Mouse (Mus musculus) MEL (cell line): ENCODE data around the gene Pdgfc. TPM values are rescaled to one million over a fixed set of nuclear protein-coding genes. Genes with fewer than 3 reads are reported as not detected.

ENCODE experiments used
- DNase-seq: peaks from one replicate; pipeline ENCODE4 v3.0.0; 2011; ENCODE audit warnings: low read depth, low spot score
- H3K27ac ChIP-seq: 2 replicates; pipeline ENCODE4 v1.5.1; 2012; ENCODE audit warnings: low read depth, mild to moderate bottlenecking, control low read depth, low read length, moderate library complexity; ENCODE audit not compliant: control insufficient read depth
- H3K27me3 ChIP-seq, 2 experiments: fragments of 150-350 bp in 1 of 2; sonication (generic) in 1 of 2; 2 replicates each; pipeline ENCODE4 v1.6.1; 2012; ENCODE audit warnings: low read length in 2 of 2, mild to moderate bottlenecking in 2 of 2, improper control_type of control experiment in 1 of 2, moderate library complexity in 1 of 2; ENCODE audit not compliant: insufficient read depth in 2 of 2, control insufficient read depth in 1 of 2
- H3K36me3 ChIP-seq, 2 experiments: 2 replicates each; pipeline ENCODE4 v1.6.1; 2012 to 2014; ENCODE audit warnings: low read length in 2 of 2, improper control_type of control experiment in 1 of 2, inconsistent platforms in 1 of 2, mild to moderate bottlenecking in 1 of 2; ENCODE audit not compliant: insufficient read depth in 2 of 2, control insufficient read depth in 1 of 2
- H3K4me1 ChIP-seq, 2 experiments: fragments of 150-350 bp in 1 of 2; sonication (generic) in 1 of 2; 2 replicates each; pipeline ENCODE4 v1.6.1; 2012; ENCODE audit warnings: low read length in 2 of 2, improper control_type of control experiment in 1 of 2, mild to moderate bottlenecking in 1 of 2; ENCODE audit not compliant: insufficient read depth in 2 of 2, control insufficient read depth in 1 of 2
- H3K4me3 ChIP-seq, 2 experiments: fragments of 150-350 bp in 1 of 2; sonication (generic) in 1 of 2; 2 replicates each; pipeline ENCODE4 v1.5.1; 2012; ENCODE audit warnings: low read depth in 2 of 2, low read length in 2 of 2, mild to moderate bottlenecking in 2 of 2, moderate library complexity in 2 of 2, control low read depth in 1 of 2, improper control_type of control experiment in 1 of 2; ENCODE audit not compliant: control insufficient read depth in 1 of 2, insufficient read depth in 1 of 2
- H3K79me2 ChIP-seq: 2 replicates; pipeline ENCODE4 v1.6.1; 2012; ENCODE audit warnings: mild to moderate bottlenecking, low read length, moderate library complexity; ENCODE audit not compliant: control insufficient read depth, poor library complexity, insufficient read depth
- H3K9ac ChIP-seq: 2 replicates; pipeline ENCODE4 v1.6.1; 2012; ENCODE audit warnings: low read depth, mild to moderate bottlenecking, control low read depth, low read length, moderate library complexity; ENCODE audit not compliant: control insufficient read depth, poor library complexity, severe bottlenecking
- H3K9me3 ChIP-seq: fragments of 150-350 bp; sonication (generic); replicated peaks from 2 replicates; pipeline ENCODE4 v1.6.1; 2012; ENCODE audit warnings: mild to moderate bottlenecking, low read length, improper control_type of control experiment, moderate library complexity; ENCODE audit not compliant: insufficient read depth
- BHLHE40 ChIP-seq: IDR thresholded peaks from 2 replicates; pipeline ENCODE4 v1.6.1; 2012; ENCODE audit warnings: low read depth, mild to moderate bottlenecking, inconsistent platforms, low read length, improper control_type of control experiment, borderline replicate concordance
- CHD1 ChIP-seq: IDR thresholded peaks from 2 replicates; pipeline ENCODE4 v1.6.1; 2012; ENCODE audit warnings: low read depth, mild to moderate bottlenecking, inconsistent platforms, low read length, improper control_type of control experiment
- CHD2 ChIP-seq: IDR thresholded peaks from 2 replicates; pipeline ENCODE4 v1.6.1; 2011; ENCODE audit warnings: low read length, improper control_type of control experiment
- E2F4 ChIP-seq: IDR thresholded peaks from 2 replicates; pipeline ENCODE4 v1.6.1; 2011; ENCODE audit warnings: low read depth, low read length, improper control_type of control experiment, borderline replicate concordance
- ELF1 ChIP-seq: IDR thresholded peaks from 2 replicates; pipeline ENCODE4 v1.6.1; 2014; ENCODE audit warnings: low read depth, mild to moderate bottlenecking, inconsistent platforms, low read length, improper control_type of control experiment, moderate library complexity
- EP300 ChIP-seq, 2 experiments: IDR thresholded peaks; 2 replicates each; pipeline ENCODE4 v1.6.1; 2011; ENCODE audit warnings: improper control_type of control experiment in 2 of 2, low read length in 2 of 2, low read depth in 1 of 2, mild to moderate bottlenecking in 1 of 2
- ETS1 ChIP-seq: IDR thresholded peaks from 2 replicates; pipeline ENCODE4 v1.6.1; 2012; ENCODE audit warnings: low read depth, mild to moderate bottlenecking, inconsistent platforms, low read length, improper control_type of control experiment, moderate library complexity
- GABPA ChIP-seq: IDR thresholded peaks from 2 replicates; pipeline ENCODE4 v1.6.1; 2012; ENCODE audit warnings: low read depth, mild to moderate bottlenecking, inconsistent platforms, low read length, improper control_type of control experiment, moderate library complexity
- GATA1 ChIP-seq: IDR thresholded peaks from 2 replicates; pipeline ENCODE4 v1.6.1; 2011; ENCODE audit warnings: low read depth, low read length, improper control_type of control experiment
- JUND ChIP-seq: IDR thresholded peaks from 2 replicates; pipeline ENCODE4 v1.6.1; 2011; ENCODE audit warnings: low read depth, mild to moderate bottlenecking, improper control_type of control experiment, low read length
- MAFK ChIP-seq: IDR thresholded peaks from 2 replicates; pipeline ENCODE4 v1.6.1; 2011; ENCODE audit warnings: low read depth, mild to moderate bottlenecking, low read length, improper control_type of control experiment, borderline replicate concordance
- MAX ChIP-seq: IDR thresholded peaks from 2 replicates; pipeline ENCODE4 v1.6.1; 2011; ENCODE audit warnings: low read length, improper control_type of control experiment
- MEF2A ChIP-seq: IDR thresholded peaks from 2 replicates; pipeline ENCODE4 v1.6.1; 2014; ENCODE audit warnings: low read depth, mild to moderate bottlenecking, inconsistent platforms, low read length, improper control_type of control experiment; ENCODE audit not compliant: poor library complexity, insufficient replicate concordance, severe bottlenecking; ENCODE audit errors: extremely low read depth
- MXI1 ChIP-seq: IDR thresholded peaks from 2 replicates; pipeline ENCODE4 v1.6.1; 2011; ENCODE audit warnings: mild to moderate bottlenecking, low read depth, low read length, improper control_type of control experiment
- NRF1 ChIP-seq: IDR thresholded peaks from 2 replicates; pipeline ENCODE4 v1.6.1; 2014; ENCODE audit warnings: low read depth, mild to moderate bottlenecking, inconsistent platforms, low read length, improper control_type of control experiment, moderate library complexity; ENCODE audit not compliant: poor library complexity, insufficient read depth, severe bottlenecking
- POLR2AphosphoS2 ChIP-seq: IDR thresholded peaks from 2 replicates; pipeline ENCODE4 v1.6.1; 2011; ENCODE audit warnings: low read length, improper control_type of control experiment
- POLR2AphosphoS5 ChIP-seq: IDR thresholded peaks from 2 replicates; pipeline ENCODE4 v1.6.1; 2012; ENCODE audit warnings: low read depth, borderline replicate concordance, mild to moderate bottlenecking, inconsistent platforms, low read length, moderate library complexity, mixed read lengths
- RAD21 ChIP-seq: IDR thresholded peaks from 2 replicates; pipeline ENCODE4 v1.6.1; 2011; ENCODE audit warnings: mild to moderate bottlenecking, low read depth, low read length, improper control_type of control experiment
- SIN3A ChIP-seq: IDR thresholded peaks from 2 replicates; pipeline ENCODE4 v1.6.1; 2012; ENCODE audit warnings: low read length, improper control_type of control experiment, inconsistent platforms
- SMC3 ChIP-seq: IDR thresholded peaks from 2 replicates; pipeline ENCODE4 v1.6.1; 2011; ENCODE audit warnings: low read depth, low read length, improper control_type of control experiment
- TAL1 ChIP-seq: IDR thresholded peaks from 2 replicates; pipeline ENCODE4 v1.6.1; 2012; ENCODE audit warnings: mild to moderate bottlenecking, inconsistent platforms, low read length, moderate library complexity, mixed read lengths
- TBP ChIP-seq: IDR thresholded peaks from 2 replicates; pipeline ENCODE4 v1.8.0; 2011; ENCODE audit warnings: low read depth, low read length, improper control_type of control experiment
- UBTF ChIP-seq: IDR thresholded peaks from 2 replicates; pipeline ENCODE4 v1.6.1; 2012; ENCODE audit warnings: low read depth, mild to moderate bottlenecking, inconsistent platforms, low read length, improper control_type of control experiment, moderate library complexity, borderline replicate concordance; ENCODE audit not compliant: insufficient read depth
- ZC3H11A ChIP-seq: IDR thresholded peaks from 2 replicates; pipeline ENCODE4 v1.6.1; 2012; ENCODE audit warnings: low read depth, mild to moderate bottlenecking, inconsistent platforms, low read length, improper control_type of control experiment
- ZMIZ1 ChIP-seq: IDR thresholded peaks from 2 replicates; pipeline ENCODE4 v1.6.1; 2012; ENCODE audit warnings: low read depth, mild to moderate bottlenecking, inconsistent platforms, low read length, improper control_type of control experiment, moderate library complexity
- ZNF384 ChIP-seq: IDR thresholded peaks from 2 replicates; pipeline ENCODE4 v1.6.1; 2012; ENCODE audit warnings: low read depth, mild to moderate bottlenecking, inconsistent platforms, low read length, improper control_type of control experiment
- polyA plus RNA-seq, 2 experiments: library from polyadenylated mRNA; stranded (reverse) in 1 of 2; unstranded in 1 of 2; fragments of >175 nt in 1 of 2; fragments of >200 nt in 1 of 2; gene quantifications; 2 replicates each; pipeline versions ENCODE4 v1.2.1 to v1.2.4; 2012; ENCODE audit warnings: low replicate concordance in 2 of 2, low read depth in 1 of 2; ENCODE audit not compliant: insufficient read length in 2 of 2, insufficient read depth in 1 of 2, missing spikeins in 1 of 2
- total RNA-seq: library from RNA; depleted of rRNA; stranded (reverse); fragments of 300-350 nt; gene quantifications from 2 replicates; pipeline ENCODE4 v1.2.3, GENCODE M21; 2012

Pdgfc gene
- total and polyA plus RNA-seq, 3 experiments, result not detected

DNA sequence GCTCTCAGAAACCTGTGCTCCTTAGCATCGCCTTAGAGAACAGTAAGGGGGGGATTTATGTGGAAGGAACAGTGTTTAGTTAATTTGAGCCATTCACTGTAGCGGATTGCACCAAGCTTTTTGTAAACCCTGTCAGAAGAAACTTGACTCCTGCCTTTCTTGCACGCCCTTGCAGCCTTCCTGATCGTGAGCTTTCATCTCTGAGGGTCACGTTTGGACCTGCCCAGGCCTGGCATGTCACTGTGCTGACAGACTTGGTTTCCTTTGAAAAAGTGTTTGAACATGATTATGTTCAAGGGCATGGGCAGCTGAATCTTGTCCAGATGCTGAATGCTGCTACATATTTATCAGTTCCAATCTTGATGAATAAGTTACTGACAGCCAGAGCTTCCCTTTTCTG, 169.0 kb downstream of the Pdgfc start:
- Histone ChIP-seq H3K27ac (no peak overlapping the region), H3K79me2 (no peaks in the 10 kb centered on the region), H3K9ac (no peak overlapping the region), H3K27me3 (no peaks in the 10 kb centered on the region), H3K9me3 (no peaks in the 10 kb centered on the region)
- TF ChIP-seq TBP, result no peak
- no peak for TF ChIP-seq CHD1
- TF ChIP-seq POLR2AphosphoS5, result no peak
- no peak for TF ChIP-seq MAFK
- TF ChIP-seq JUND, result no peak
- no peak for TF ChIP-seq ETS1
- TF ChIP-seq UBTF, result no peak
- no peak for TF ChIP-seq ZNF384
- TF ChIP-seq GABPA, result no peak
- TF ChIP-seq MAX, result no peak
- no peak for TF ChIP-seq CHD2
- no peak for TF ChIP-seq E2F4
- no peak for TF ChIP-seq MXI1
- TF ChIP-seq POLR2AphosphoS2, result no peak
- TF ChIP-seq GATA1, result no peak
- TF ChIP-seq EP300 (IDR thresholded peaks at IDR 0.05; ENCODE audit: low read depth in 1 of 2, low read length in 2 of 2), result no peak
- no peak for TF ChIP-seq TAL1
- TF ChIP-seq ZMIZ1, result no peak
- no peak for TF ChIP-seq SMC3
- TF ChIP-seq, all 39 proteins: peak for 0
- Histone ChIP-seq H3K36me3 (no peaks in the 10 kb centered on the region), H3K4me1 (no peaks in the 10 kb centered on the region), H3K4me3 (no peak overlapping the region)
- no peak for DNase-seq

DNA sequence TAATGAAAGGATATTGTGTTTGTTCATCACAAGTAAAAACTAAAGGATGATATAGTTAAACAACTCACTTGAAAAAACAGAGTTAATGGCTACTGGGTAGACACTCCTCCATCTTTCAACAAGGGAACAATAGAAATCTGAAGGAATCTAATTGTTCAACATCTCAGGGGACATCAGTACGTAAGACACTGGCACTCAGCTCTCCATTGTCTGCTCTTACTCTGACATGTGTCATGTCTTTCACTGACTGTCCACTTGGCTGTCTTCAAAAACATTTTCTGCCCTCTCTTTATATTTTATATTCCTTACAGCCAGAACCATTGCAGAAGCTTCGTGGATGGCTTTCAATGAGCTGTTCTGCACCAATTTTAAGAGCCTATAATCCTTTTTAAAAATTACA, 172.0 kb downstream of the Pdgfc start:
- no peak for TF ChIP-seq ZC3H11A
- TF ChIP-seq ETS1, result no peak
- no peak for TF ChIP-seq BHLHE40
- TF ChIP-seq JUND, result no peak
- no peak for TF ChIP-seq MEF2A
- TF ChIP-seq NRF1, result no peak
- no peak for TF ChIP-seq POLR2AphosphoS5
- no peak for TF ChIP-seq MXI1
- TF ChIP-seq RAD21, result no peak
- TF ChIP-seq SIN3A, result no peak
- no peak for TF ChIP-seq ELF1
- Histone ChIP-seq H3K79me2 (no peaks in the 10 kb centered on the region), H3K9me3 (no peaks in the 10 kb centered on the region), H3K9ac (no peak overlapping the region), H3K4me1 (no peaks in the 10 kb centered on the region), H3K4me3 (no peak overlapping the region), H3K36me3 (no peaks in the 10 kb centered on the region), H3K27me3 (no peaks in the 10 kb centered on the region), H3K27ac (no peak overlapping the region)
- DNase-seq, result no peak
